Mouse (Mus musculus): ENCODE data around the gene Plekho2. TPM values are rescaled to one million over a fixed set of nuclear protein-coding genes. Genes with fewer than 3 reads are reported as not detected.

Gene Plekho2
- total and polyA plus RNA-seq, 3 experiments: 7.9 to 33.8 (median 13.9) TPM

- TF ChIP-seq MAX (IDR thresholded peaks at IDR 0.05; ENCODE audit: low read length) (no peak), ZNF384 (IDR thresholded peaks at IDR 0.05; ENCODE audit: low read depth, low read length) (no peak), ETS1 (conservative IDR thresholded peaks at IDR 0.05; ENCODE audit: low read depth, low read length) (no peak)
- Histone ChIP-seq H3K4me3 (replicated peaks in 1 of 3; ENCODE audit: low read depth in 2 of 3, low read length in 2 of 3, poor library complexity in 1 of 3) (no peak overlapping the region), H3K9me3 (replicated peaks; ENCODE audit: low read length) (no peaks in the 10 kb centered on the region), H3K27me3 (replicated peaks) (no peaks in the 10 kb centered on the region), H3K9ac (ENCODE audit: insufficient read depth, low read depth) (no peak overlapping the region), H3K4me1 (ENCODE audit: control insufficient read depth in 1 of 2, insufficient read depth in 2 of 2) (peaks cover 9 to 66% of the 10 kb centered on the region in 2 experiments), H3K4me2 (ENCODE audit: insufficient read depth, low read depth, poor library complexity, severe bottlenecking) (no peak overlapping the region), H3K27ac (ENCODE audit: insufficient read depth, low read depth) (no peak overlapping the region), H3K36me3 (replicated peaks in 1 of 2; ENCODE audit: control insufficient read depth in 1 of 2, insufficient read depth in 1 of 2, low read length in 1 of 2) (peaks cover 62 to 84% of the 10 kb centered on the region in 2 experiments), H3K79me2 (replicated peaks; ENCODE audit: control insufficient read depth, extremely low read depth, insufficient read depth, poor library complexity, severe bottlenecking) (no peaks in the 10 kb centered on the region)
- in situ Hi-C loops (cut with MboI; ENCODE audit: low pct_ligation_motif_present, low pct_unique_long_range_greater_than_20kb, low sequenced_read_pairs) (no loop called here), dilution Hi-C loops (cut with MboI; ENCODE audit: extremely low pct_ligation_motif_present, extremely low pct_unique_long_range_greater_than_20kb, low sequenced_read_pairs) (no loop called here)
- DNase-seq (ENCODE audit: extremely low read depth): no peak
Observed at GRCm38 (mm10) chr9:65556349-65556748, 23.5 kb downstream of the Plekho2 start.

- no peak overlapping the region for H3K27ac ChIP-seq (ENCODE audit: insufficient read depth, low read depth)
- H3K79me2 ChIP-seq (replicated peaks; ENCODE audit: control insufficient read depth, extremely low read depth, insufficient read depth, poor library complexity, severe bottlenecking): no peaks in the 10 kb centered on the region
- H3K36me3 ChIP-seq (replicated peaks in 1 of 2; ENCODE audit: control insufficient read depth in 1 of 2, insufficient read depth in 1 of 2, low read length in 1 of 2): peaks cover 56 to 77% of the 10 kb centered on the region in 2 experiments
- dilution Hi-C loops (cut with MboI; ENCODE audit: extremely low pct_ligation_motif_present, extremely low pct_unique_long_range_greater_than_20kb, low sequenced_read_pairs): no loop called here
- in situ Hi-C loops (cut with MboI; ENCODE audit: low pct_ligation_motif_present, low pct_unique_long_range_greater_than_20kb, low sequenced_read_pairs): no loop called here
- H3K4me3 ChIP-seq (replicated peaks in 1 of 3; ENCODE audit: low read depth in 2 of 3, low read length in 2 of 3, poor library complexity in 1 of 3): no peak overlapping the region
- no peak overlapping the region for H3K9ac ChIP-seq (ENCODE audit: insufficient read depth, low read depth)
- TF ChIP-seq TBP (conservative IDR thresholded peaks at IDR 0.05; ENCODE audit: low read depth, low read length): no peak
- TF ChIP-seq MAZ (IDR thresholded peaks at IDR 0.05; ENCODE audit: low read depth, low read length): no peak
- TF ChIP-seq MEF2A (IDR thresholded peaks at IDR 0.05; ENCODE audit: borderline replicate concordance, low read depth, low read length): no peak
- no peak for TF ChIP-seq ZC3H11A (IDR thresholded peaks at IDR 0.05; ENCODE audit: low read depth, low read length)
- TF ChIP-seq IRF4 (IDR thresholded peaks at IDR 0.05; ENCODE audit: low read depth, low read length): no peak
- no peak for TF ChIP-seq RCOR1 (conservative IDR thresholded peaks at IDR 0.05; ENCODE audit: low read depth, low read length)
- TF ChIP-seq E2F4 (IDR thresholded peaks at IDR 0.05; ENCODE audit: insufficient replicate concordance, low read depth, low read length): no peak
- H3K4me2 ChIP-seq (ENCODE audit: insufficient read depth, low read depth, poor library complexity, severe bottlenecking): no peak overlapping the region
- no peaks in the 10 kb centered on the region for H3K27me3 ChIP-seq (replicated peaks)
- no peak for DNase-seq (ENCODE audit: extremely low read depth)
- peaks cover 17 to 66% of the 10 kb centered on the region in 2 experiments for H3K4me1 ChIP-seq (ENCODE audit: control insufficient read depth in 1 of 2, insufficient read depth in 2 of 2)
- H3K9me3 ChIP-seq (replicated peaks; ENCODE audit: low read length): no peaks in the 10 kb centered on the region
Observed at GRCm38 (mm10) chr9:65555621-65556020, 24.2 kb downstream of the Plekho2 start.

GRCm38 (mm10) chr9:65555001-65555405, 24.8 kb downstream of the Plekho2 start:
- H3K9ac ChIP-seq (ENCODE audit: insufficient read depth, low read depth): no peak overlapping the region
- peaks cover 50 to 71% of the 10 kb centered on the region in 2 experiments for H3K36me3 ChIP-seq (replicated peaks in 1 of 2; ENCODE audit: control insufficient read depth in 1 of 2, insufficient read depth in 1 of 2, low read length in 1 of 2)
- no peak for TF ChIP-seq CTCF (conservative IDR thresholded peaks at IDR 0.05 in 1 of 2, IDR thresholded peaks at IDR 0.05 in 1 of 2; ENCODE audit: low read depth in 2 of 2, low read length in 2 of 2)
- no peak for TF ChIP-seq NRF1 (IDR thresholded peaks at IDR 0.05; ENCODE audit: low read depth, low read length)
- TF ChIP-seq RAD21 (IDR thresholded peaks at IDR 0.05; ENCODE audit: low read depth, low read length): no peak
- no peak for TF ChIP-seq USF2 (conservative IDR thresholded peaks at IDR 0.05; ENCODE audit: low read depth, low read length)
- no peak for TF ChIP-seq MAFK (IDR thresholded peaks at IDR 0.05; ENCODE audit: insufficient replicate concordance, low read length)
- TF ChIP-seq CHD1 (IDR thresholded peaks at IDR 0.05; ENCODE audit: low read depth, low read length): no peak
- TF ChIP-seq ZMIZ1 (IDR thresholded peaks at IDR 0.05; ENCODE audit: low read depth, low read length): no peak
- no peak for TF ChIP-seq USF1 (IDR thresholded peaks at IDR 0.05; ENCODE audit: low read depth, low read length)
- TF ChIP-seq MEF2A (IDR thresholded peaks at IDR 0.05; ENCODE audit: borderline replicate concordance, low read depth, low read length): no peak
- TF ChIP-seq POLR2AphosphoS2 (IDR thresholded peaks at IDR 0.05; ENCODE audit: low read depth, low read length): no peak
- no peak for TF ChIP-seq MAX (IDR thresholded peaks at IDR 0.05; ENCODE audit: low read length)
- TF ChIP-seq E2F4 (IDR thresholded peaks at IDR 0.05; ENCODE audit: insufficient replicate concordance, low read depth, low read length): no peak
- TF ChIP-seq ZNF384 (IDR thresholded peaks at IDR 0.05; ENCODE audit: low read depth, low read length): no peak
- no peak for TF ChIP-seq RCOR1 (conservative IDR thresholded peaks at IDR 0.05; ENCODE audit: low read depth, low read length)
- no peak for TF ChIP-seq TBP (conservative IDR thresholded peaks at IDR 0.05; ENCODE audit: low read depth, low read length)
- TF ChIP-seq PAX5 (IDR thresholded peaks at IDR 0.05; ENCODE audit: low read length): no peak
- TF ChIP-seq MXI1 (IDR thresholded peaks at IDR 0.05; ENCODE audit: low read depth, low read length): no peak
- TF ChIP-seq ELF1 (IDR thresholded peaks at IDR 0.05; ENCODE audit: low read depth, low read length): no peak
- in situ Hi-C loops (cut with MboI; ENCODE audit: low pct_ligation_motif_present, low pct_unique_long_range_greater_than_20kb, low sequenced_read_pairs): no loop called here
- no peak for DNase-seq (ENCODE audit: extremely low read depth)
- no peaks in the 10 kb centered on the region for H3K9me3 ChIP-seq (replicated peaks; ENCODE audit: low read length)
- no peak overlapping the region for H3K4me3 ChIP-seq (replicated peaks in 1 of 3; ENCODE audit: low read depth in 2 of 3, low read length in 2 of 3, poor library complexity in 1 of 3)
- peaks cover 20 to 69% of the 10 kb centered on the region in 2 experiments for H3K4me1 ChIP-seq (ENCODE audit: control insufficient read depth in 1 of 2, insufficient read depth in 2 of 2)
- dilution Hi-C loops (cut with MboI; ENCODE audit: extremely low pct_ligation_motif_present, extremely low pct_unique_long_range_greater_than_20kb, low sequenced_read_pairs): no loop called here
- no peak overlapping the region for H3K27ac ChIP-seq (ENCODE audit: insufficient read depth, low read depth)
- H3K4me2 ChIP-seq (ENCODE audit: insufficient read depth, low read depth, poor library complexity, severe bottlenecking): no peak overlapping the region
- no peaks in the 10 kb centered on the region for H3K79me2 ChIP-seq (replicated peaks; ENCODE audit: control insufficient read depth, extremely low read depth, insufficient read depth, poor library complexity, severe bottlenecking)
- H3K27me3 ChIP-seq (replicated peaks): no peaks in the 10 kb centered on the region
